Mouse (Mus musculus): ENCODE data around the gene Sergef. TPM values are rescaled to one million over a fixed set of nuclear protein-coding genes. Genes with fewer than 3 reads are reported as not detected.

The Sergef gene
- polyA plus RNA-seq, 1 experiment from 2014 or later = 14.3 TPM

- ATAC-seq = no peak
- H3K4me1 ChIP-seq (replicated peaks) = no peaks in the 10 kb centered on the region
- H3K36me3 ChIP-seq = no peaks in the 10 kb centered on the region
- no peaks in the 10 kb centered on the region for H3K9me3 ChIP-seq
- whole genome bisulfite sequencing = 76% methylated on average over 14 of the region's 14 CpGs
- H3K27ac ChIP-seq = no peak overlapping the region
- no peak overlapping the region for H3K4me2 ChIP-seq (replicated peaks)
- H3K4me3 ChIP-seq (replicated peaks) = no peak overlapping the region
- no peaks in the 10 kb centered on the region for H3K27me3 ChIP-seq (replicated peaks)
- H3K9ac ChIP-seq = no peak overlapping the region
Measured at GRCm38 (mm10) chr7:46415818-46416425, 223.7 kb downstream of the Sergef start.

GRCm38 (mm10) chr7:46413959-46414725, 225.5 kb downstream of the Sergef start:
- ATAC-seq = no peak
- Histone ChIP-seq H3K4me2 (replicated peaks) (no peak overlapping the region), H3K9ac (no peak overlapping the region), H3K36me3 (no peaks in the 10 kb centered on the region), H3K4me1 (replicated peaks) (no peaks in the 10 kb centered on the region), H3K27ac (no peak overlapping the region), H3K9me3 (no peaks in the 10 kb centered on the region), H3K4me3 (replicated peaks) (no peak overlapping the region), H3K27me3 (replicated peaks) (no peaks in the 10 kb centered on the region)
- WGBS = 61% methylated on average over 6 of the region's 6 CpGs

- Histone ChIP-seq H3K9ac (no peak overlapping the region), H3K27ac (no peak overlapping the region), H3K4me2 (replicated peaks) (no peak overlapping the region), H3K9me3 (no peaks in the 10 kb centered on the region), H3K4me3 (replicated peaks) (no peak overlapping the region), H3K4me1 (replicated peaks) (no peaks in the 10 kb centered on the region), H3K36me3 (no peaks in the 10 kb centered on the region), H3K27me3 (replicated peaks) (no peaks in the 10 kb centered on the region)
- no peak for ATAC-seq
- 70% methylated on average over 5 of the region's 5 CpGs for WGBS
Measured at GRCm38 (mm10) chr7:46412823-46413222, 226.8 kb downstream of the Sergef start.

GRCm38 (mm10) chr7:46410727-46411126, 228.9 kb downstream of the Sergef start:
- Histone ChIP-seq H3K4me3 (replicated peaks) (no peak overlapping the region), H3K27ac (no peak overlapping the region), H3K9me3 (no peaks in the 10 kb centered on the region), H3K4me1 (replicated peaks) (no peaks in the 10 kb centered on the region), H3K36me3 (no peaks in the 10 kb centered on the region), H3K4me2 (replicated peaks) (no peak overlapping the region), H3K9ac (no peak overlapping the region), H3K27me3 (replicated peaks) (no peaks in the 10 kb centered on the region)
- ATAC-seq = no peak
- WGBS = 80% methylated on average over 6 of the region's 6 CpGs

GRCm38 (mm10) chr7:46409204-46409789, 230.3 kb downstream of the Sergef start:
- no peak for ATAC-seq
- Histone ChIP-seq H3K36me3 (no peaks in the 10 kb centered on the region), H3K27me3 (replicated peaks) (no peaks in the 10 kb centered on the region), H3K4me1 (replicated peaks) (no peaks in the 10 kb centered on the region), H3K4me3 (replicated peaks) (no peak overlapping the region), H3K9ac (no peak overlapping the region), H3K27ac (no peak overlapping the region), H3K9me3 (no peaks in the 10 kb centered on the region), H3K4me2 (replicated peaks) (no peak overlapping the region)
- 45% methylated on average over 12 of the region's 12 CpGs for WGBS

GRCm38 (mm10) chr7:46408606-46409005, 231.0 kb downstream of the Sergef start:
- Histone ChIP-seq H3K9ac (no peak overlapping the region), H3K4me3 (replicated peaks) (no peak overlapping the region), H3K4me2 (replicated peaks) (no peak overlapping the region), H3K27me3 (replicated peaks) (no peaks in the 10 kb centered on the region), H3K9me3 (no peaks in the 10 kb centered on the region), H3K27ac (no peak overlapping the region), H3K36me3 (no peaks in the 10 kb centered on the region), H3K4me1 (replicated peaks) (no peaks in the 10 kb centered on the region)
- no peak for ATAC-seq
- 87% methylated on average over 9 of the region's 9 CpGs for WGBS

GRCm38 (mm10) chr7:46404756-46405155, 234.9 kb downstream of the Sergef start:
- Histone ChIP-seq H3K4me3 (replicated peaks) (no peak overlapping the region), H3K27ac (no peak overlapping the region), H3K4me1 (replicated peaks) (no peaks in the 10 kb centered on the region), H3K4me2 (replicated peaks) (no peak overlapping the region), H3K36me3 (no peaks in the 10 kb centered on the region), H3K9ac (no peak overlapping the region), H3K27me3 (replicated peaks) (peaks cover 9% of the 10 kb centered on the region; the same call in 1 of the 2 replicates), H3K9me3 (no peaks in the 10 kb centered on the region)
- ATAC-seq = no peak
- 81% methylated on average over 7 of the region's 7 CpGs for WGBS

GRCm38 (mm10) chr7:46403616-46404485, 235.8 kb downstream of the Sergef start:
- 79% methylated on average over 15 of the region's 15 CpGs for WGBS
- H3K4me2 ChIP-seq (replicated peaks) = no peak overlapping the region
- no peak for ATAC-seq

GRCm38 (mm10) chr7:46401371-46402180, 238.0 kb downstream of the Sergef start:
- WGBS = 68% methylated on average over 3 of the region's 3 CpGs
- no peak for ATAC-seq
- Histone ChIP-seq H3K27ac (no peak overlapping the region), H3K36me3 (no peaks in the 10 kb centered on the region), H3K9ac (no peak overlapping the region), H3K27me3 (replicated peaks) (peaks cover 40% of the 10 kb centered on the region), H3K4me2 (replicated peaks) (no peak overlapping the region), H3K4me3 (replicated peaks) (no peak overlapping the region), H3K9me3 (no peaks in the 10 kb centered on the region), H3K4me1 (replicated peaks) (0 out of 2 replicates have a peak, but pooled peaks cover 7% of the 10 kb centered on the region)

More at GRCm38 (mm10) chr7:46403616-46404485, 235.8 kb downstream of the Sergef start:
- no peaks in the 10 kb centered on the region for H3K9me3 ChIP-seq
- no peaks in the 10 kb centered on the region for H3K4me1 ChIP-seq (replicated peaks)
- H3K27me3 ChIP-seq (replicated peaks) = peaks cover 18% of the 10 kb centered on the region
- H3K36me3 ChIP-seq = no peaks in the 10 kb centered on the region
- no peak overlapping the region for H3K4me3 ChIP-seq (replicated peaks)
- H3K27ac ChIP-seq = no peak overlapping the region
- H3K9ac ChIP-seq = no peak overlapping the region

GRCm38 (mm10) chr7:46400346-46400745, 239.3 kb downstream of the Sergef start:
- peaks cover 53% of the 10 kb centered on the region for H3K27me3 ChIP-seq (replicated peaks)
- no peak for ATAC-seq
- H3K4me2 ChIP-seq (replicated peaks) = no peak overlapping the region
- 45% methylated on average over 8 of the region's 8 CpGs for WGBS
- no peak overlapping the region for H3K27ac ChIP-seq
- H3K9me3 ChIP-seq = no peaks in the 10 kb centered on the region
- H3K36me3 ChIP-seq = no peaks in the 10 kb centered on the region
- peaks cover 17% of the 10 kb centered on the region for H3K4me1 ChIP-seq (replicated peaks)
- no peak overlapping the region for H3K9ac ChIP-seq
- H3K4me3 ChIP-seq (replicated peaks) = no peak overlapping the region

GRCm38 (mm10) chr7:46399676-46400075, 239.9 kb downstream of the Sergef start:
- no peak overlapping the region for H3K4me3 ChIP-seq (replicated peaks)
- H3K36me3 ChIP-seq = no peaks in the 10 kb centered on the region
- WGBS = 100% methylated on average over 1 of the region's 1 CpGs
- ATAC-seq = no peak
- peaks cover 59% of the 10 kb centered on the region for H3K27me3 ChIP-seq (replicated peaks)
- H3K4me2 ChIP-seq (replicated peaks) = no peak overlapping the region
- H3K27ac ChIP-seq = no peak overlapping the region
- H3K9ac ChIP-seq = no peak overlapping the region
- peaks cover 17% of the 10 kb centered on the region for H3K4me1 ChIP-seq (replicated peaks)
- no peaks in the 10 kb centered on the region for H3K9me3 ChIP-seq

All from intestine, embryonic 15.5 days (tissue).